Mouse (Mus musculus): ENCODE results near the gene Mrpl49.

DNA sequence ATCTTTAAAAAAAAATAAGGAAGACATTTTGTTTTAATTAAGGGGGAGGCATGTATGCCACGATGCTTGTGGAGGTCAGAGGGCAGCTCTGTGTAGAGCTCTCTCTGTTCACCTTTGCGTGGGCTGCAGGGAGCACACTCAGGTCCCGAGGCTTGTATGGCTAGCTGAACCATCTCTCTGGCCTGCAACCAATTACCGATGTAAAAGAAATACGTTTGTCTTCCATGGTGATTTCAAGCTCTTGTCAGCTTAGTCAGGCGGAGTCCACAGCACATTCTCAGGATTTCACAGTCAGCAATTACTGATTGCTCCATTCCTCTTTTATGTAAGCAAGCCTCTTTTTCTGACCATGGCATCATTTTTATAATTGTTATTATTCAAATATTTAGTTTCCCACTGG is 43.6 kb upstream of the Mrpl49 start:
- TF ChIP-seq CTCF (IDR thresholded peaks at IDR 0.05; ENCODE audit: low read depth): no peak
- TF ChIP-seq EP300 (IDR thresholded peaks at IDR 0.05; ENCODE audit: low read depth): no peak

All from liver, postnatal 0 days (tissue).